Mouse (Mus musculus): ENCODE results near the gene Kdm7a.

Kdm7a gene

DNA sequence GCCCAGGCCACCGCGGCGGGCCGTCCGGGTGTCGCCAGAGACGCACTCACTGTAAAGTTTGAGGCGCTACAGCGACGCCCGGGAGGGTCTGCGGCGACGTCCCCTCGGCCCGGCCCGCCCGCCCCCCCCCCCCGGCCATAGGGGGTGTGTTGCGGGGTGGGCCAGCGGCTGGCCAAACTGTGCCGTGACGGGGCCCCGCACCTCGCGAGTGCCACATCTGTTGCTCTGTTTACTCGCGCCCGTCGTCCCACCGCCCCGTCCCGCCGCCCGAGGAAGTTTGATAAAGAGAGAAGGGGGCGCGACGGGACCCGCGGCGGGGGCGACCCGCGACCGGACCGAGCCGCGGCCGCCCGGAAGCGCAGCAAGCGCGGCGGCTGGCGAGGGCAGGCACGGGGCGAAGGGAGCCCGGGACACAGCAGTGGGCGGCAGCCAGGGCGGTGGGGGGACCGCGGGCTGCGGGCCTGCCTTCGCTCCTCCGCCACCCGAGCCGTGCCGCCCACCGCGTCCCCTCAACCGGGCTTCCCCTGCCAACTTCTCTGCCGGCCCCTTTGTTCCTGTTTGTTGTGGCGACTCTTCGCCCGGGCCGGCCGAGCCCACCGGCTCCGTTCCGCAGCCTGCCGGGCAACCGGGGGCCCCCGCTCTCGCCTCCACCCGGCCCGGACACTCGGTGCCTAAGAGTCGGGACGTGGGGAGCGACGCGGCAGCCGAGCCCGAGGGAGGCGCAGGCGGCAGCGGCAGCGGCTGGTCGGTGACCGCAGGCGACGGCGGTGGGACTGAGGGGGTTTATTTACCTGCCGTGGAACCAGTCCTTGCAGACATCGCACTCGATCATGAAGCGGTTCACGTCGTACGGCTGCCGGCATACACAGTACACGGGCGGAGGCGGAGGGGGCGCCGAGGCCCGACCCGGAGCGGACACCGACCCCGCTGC is 674 bp downstream of the Kdm7a start:
- no peak for DNase-seq

DNA sequence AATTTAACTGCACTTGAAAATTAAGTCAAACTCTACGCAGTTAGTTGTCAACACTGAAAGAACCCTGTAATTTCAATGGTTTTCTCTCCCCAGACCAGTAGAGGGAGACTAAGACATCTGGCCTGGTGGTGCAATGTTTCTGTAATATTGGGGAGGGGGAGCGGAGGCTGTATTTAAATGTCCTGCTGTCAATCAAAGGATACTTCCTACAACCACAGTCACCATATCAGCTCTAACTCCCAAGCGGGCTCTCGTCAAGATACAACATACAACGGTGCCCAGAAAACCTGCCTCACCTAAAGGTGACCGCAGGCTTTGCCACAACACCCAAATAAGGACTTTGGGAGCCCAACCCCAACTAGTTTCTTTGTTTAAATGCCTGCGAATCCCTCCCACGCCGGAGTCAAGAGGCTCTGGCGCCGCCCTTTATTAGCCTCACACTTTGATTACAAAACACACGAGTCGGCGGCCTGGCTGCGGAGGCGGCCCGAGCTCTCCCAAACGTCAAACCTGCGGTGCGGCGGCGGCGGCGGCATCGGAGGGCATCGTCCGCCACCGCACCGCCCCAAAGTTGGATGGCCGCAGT is 1.4 kb downstream of the Kdm7a start:
- peak; percentile 85 for DNase-seq

DNA sequence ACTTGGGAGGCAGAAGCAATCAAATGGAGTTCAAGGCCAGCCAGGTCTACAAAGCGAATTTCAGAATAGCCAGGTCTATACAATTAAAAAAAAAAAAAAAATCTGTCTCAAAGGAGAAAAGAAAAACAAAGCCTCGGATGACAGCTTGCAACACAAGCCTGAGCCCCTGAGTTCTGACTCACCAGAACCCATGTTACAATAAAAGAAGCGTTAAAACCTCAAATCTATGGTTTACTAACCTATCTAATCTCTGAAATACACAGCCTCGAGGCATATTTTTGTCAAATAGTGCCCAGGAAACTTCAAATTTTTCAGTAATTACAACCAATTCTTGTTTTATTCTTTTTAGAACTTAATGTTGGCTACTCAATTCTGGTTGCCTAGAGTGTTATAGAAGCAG is 2.1 kb downstream of the Kdm7a start:
- DNase-seq, result no peak

DNA sequence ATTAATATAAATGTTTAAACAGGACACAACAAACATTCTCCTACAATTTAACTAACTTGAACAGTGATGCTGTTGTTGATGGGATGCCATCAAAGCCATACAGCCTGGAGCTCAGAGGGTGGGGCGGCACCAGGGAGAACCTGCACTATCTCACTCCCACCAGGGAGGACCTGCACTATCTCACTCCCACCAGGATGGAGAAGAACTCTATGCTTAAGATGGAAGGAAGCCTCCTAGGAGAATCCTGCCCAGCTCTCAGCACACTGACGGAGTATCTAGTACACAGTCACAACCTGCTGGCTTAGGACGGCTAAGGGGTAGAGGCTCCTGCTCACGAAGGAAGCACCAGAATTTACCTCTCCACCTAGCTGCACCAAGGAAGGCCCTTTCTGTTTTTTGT is 3.4 kb downstream of the Kdm7a start:
- no peak for DNase-seq

DNA sequence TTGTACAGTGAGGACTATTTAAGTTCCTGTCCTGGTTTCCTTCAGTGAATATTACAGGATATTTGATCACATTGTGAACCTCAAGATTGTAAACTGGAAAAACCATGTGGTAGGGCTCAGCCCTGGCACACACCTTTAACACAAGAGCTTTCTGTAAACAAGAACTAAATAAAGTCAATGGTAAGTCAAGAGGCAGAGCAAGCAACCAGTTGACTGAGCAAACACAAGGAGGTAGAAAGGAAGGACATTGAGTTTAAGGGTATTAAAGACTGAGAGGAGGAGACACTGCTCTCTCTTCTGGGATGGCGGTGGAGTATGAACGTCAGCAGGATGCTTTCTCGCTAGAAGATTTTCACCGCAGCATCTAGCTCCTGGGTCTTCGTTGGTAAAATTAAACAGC is 13.6 kb downstream of the Kdm7a start:
- DNase-seq, result no peak

DNA sequence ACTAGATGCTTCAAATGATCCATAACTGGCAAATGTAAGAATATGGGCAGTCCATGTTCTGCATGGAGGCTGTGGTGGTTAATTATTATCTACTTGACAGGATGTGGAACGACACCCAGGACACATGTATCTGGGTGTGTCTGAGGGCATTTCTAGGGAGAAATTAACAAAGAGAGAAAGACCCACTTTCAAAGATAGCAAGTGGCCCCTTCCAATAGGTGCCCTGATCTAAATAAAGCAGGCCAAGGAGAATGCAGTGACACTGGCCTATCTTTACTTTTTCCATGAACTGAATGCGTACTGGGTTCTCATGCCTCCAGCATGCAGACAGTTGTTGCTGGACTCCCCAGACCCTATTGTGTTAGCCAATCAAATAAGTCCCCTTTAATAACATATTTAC is 15.1 kb downstream of the Kdm7a start:
- no peak for DNase-seq

DNA sequence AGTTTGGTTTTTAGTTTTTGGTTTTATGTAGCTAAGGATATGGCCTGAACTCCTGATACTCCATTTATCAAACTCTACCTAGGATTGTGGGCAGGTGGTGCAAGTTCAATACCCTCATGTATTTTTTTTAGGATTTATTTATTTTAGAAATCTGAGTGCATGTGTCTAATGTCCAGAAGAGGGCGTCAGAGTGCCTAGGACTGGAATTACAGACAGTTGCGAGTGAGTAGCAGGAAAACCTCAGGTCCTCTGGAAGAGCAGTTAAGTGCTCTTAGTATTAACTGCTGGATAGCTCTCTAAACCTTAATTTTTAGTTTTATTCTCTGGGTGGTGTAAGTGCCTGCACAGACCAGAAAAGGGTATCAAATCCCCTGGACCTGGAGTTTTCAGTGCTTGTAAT is 19.4 kb downstream of the Kdm7a start:
- no peak for DNase-seq

DNA sequence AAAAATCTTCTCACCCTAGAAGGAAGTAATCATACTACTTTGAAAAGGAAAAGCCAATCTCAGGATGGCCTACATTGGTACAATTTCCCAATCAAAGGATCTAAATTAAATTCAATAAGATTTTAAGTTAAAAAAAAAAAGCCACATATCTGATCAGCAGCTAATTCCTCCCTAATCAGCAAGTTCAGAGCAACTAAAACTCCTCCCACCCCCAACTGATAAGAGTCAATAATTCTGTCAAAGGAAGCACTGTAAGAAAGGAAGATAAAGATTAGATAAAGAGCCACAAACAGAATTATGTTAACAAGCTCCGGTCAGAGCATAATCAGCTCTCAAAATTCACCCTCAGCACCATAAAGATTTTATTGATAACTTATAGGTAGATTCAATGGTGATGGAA is 37.5 kb downstream of the Kdm7a start:
- no peak for DNase-seq

DNA sequence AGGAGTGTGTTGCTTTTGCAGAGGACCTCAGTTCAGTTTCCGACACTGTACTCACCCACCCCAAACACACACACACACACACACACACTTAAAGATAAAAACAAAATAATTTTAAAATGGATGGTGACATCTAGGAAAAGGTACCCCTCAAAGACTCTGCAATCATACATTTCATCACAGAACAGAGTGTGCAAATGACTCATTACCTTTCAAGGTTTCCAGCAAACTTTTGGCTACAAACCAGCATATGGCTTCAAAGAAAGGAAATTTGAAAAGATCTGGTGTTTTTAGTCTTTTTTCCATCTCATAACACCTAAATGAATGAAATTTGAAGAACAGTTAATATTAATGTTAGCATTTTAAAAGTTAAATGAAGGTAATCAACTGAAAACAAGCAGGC is 41.7 kb downstream of the Kdm7a start:
- no peak for DNase-seq

DNA sequence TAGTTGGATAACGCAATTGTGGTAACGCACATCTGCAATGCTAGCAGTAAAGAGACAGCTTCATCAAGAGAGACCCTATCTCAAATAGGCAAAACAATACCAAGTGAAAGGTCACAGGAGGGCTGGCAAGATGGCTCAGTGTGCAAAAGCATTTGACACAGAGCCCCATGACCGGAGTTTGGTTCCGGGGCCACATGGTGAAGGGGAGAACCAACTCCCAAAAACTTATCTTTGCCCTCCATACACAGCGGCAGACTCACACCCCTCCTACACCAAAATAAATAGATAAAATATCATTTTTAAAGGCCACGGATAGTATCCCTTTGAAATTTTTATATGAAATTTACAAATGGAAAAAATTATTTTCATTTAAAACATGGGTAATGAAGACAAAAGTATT is 44.6 kb downstream of the Kdm7a start:
- no peak for DNase-seq

DNA sequence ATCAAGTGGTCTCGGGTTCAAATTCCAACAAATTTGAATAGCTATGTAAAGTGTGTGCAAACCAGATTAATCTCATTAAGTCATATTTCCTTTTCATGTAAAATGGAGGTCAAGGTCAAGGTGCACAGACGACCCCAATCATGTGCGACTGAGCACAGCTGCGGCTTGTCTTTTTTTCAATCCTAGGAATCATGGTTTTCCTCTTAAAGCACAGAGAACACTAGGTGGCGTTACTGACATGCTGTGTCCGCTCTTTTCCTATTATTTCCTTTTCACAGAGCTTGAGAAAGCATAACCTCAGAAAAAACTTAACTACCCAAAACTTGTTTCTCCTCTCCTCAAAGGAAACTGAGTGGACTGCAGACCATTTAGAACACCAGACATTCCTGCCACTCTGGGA is 60.5 kb downstream of the Kdm7a start:
- peak; percentile 48 for DNase-seq

DNA sequence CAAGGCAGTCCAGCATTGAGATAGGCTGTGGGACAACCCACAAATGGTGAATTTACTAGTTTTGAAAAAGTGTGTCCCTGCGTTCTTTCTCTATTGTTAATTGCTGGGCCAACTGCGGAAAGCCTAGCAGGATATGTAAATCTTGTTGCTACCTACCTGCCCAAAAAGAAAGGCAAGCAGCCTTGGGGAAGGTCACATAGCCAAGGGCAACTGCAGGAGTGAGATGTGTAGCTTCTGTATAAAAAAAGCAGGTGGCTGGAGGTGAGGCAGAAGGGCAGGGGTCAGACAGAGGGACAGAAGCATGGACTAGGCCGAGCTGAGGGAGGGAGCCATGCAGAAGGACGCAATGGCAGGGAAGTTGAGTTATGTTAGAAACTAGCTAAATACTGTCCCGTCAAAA is 74.0 kb downstream of the Kdm7a start:
- no peak for DNase-seq

DNA sequence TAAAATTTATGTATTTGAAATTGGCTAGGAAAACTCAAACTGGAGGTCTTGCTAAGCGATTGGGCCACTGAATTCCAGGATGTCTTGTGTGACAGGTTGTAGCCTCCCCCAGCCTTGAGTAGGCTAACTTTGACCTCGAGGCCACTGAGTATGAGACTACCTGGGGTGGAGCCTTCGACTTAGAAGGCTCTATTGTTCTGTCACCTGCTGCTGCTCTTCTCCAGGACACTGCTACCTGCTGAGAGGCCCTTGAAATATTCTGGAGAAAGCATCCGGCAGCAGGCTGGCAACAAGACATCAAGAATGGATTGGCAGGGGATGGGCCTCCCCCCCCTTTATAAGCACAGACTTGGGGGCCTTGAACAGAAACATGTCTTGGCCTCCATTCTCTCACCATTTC is 75.1 kb downstream of the Kdm7a start:
- no peak for DNase-seq

DNA sequence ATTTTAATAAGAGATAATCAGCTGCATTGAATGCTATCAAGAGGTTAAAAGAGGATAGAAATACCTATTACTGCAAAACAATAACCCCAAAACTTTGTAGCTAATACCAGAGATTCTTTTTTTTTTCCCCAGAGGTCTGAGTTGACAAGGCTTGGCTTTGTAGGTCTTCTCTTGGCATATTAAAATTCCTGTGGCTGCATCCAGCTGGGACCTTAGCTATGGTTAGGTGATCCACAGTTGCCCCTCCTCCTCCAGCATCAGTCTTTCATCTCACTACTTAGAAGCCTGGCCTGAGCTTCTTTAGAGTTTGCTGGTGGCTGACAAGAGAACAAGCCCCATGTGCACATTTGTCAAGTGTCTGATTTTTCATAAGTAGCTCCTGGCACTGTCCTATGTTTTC is 81.9 kb downstream of the Kdm7a start:
- no peak for DNase-seq

DNA sequence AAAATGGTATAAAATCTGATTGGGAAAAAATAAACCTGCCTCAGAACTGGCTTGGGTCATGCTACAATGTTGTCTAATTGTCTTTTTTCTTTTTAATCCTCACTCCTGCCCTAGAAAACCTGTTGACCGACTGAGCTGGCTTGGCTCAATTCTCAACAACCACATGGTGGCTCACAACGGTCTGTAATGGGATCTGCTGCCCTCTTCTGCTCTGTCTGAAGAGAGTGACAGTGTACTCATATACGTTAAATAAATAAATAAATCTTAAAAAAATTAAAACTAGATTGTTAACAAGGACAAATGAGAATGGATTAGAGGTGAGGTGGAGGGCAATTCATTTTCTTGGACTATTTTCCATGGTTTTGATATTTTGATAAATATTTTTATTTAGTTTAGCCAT is 85.9 kb downstream of the Kdm7a start:
- DNase-seq, result no peak

DNA sequence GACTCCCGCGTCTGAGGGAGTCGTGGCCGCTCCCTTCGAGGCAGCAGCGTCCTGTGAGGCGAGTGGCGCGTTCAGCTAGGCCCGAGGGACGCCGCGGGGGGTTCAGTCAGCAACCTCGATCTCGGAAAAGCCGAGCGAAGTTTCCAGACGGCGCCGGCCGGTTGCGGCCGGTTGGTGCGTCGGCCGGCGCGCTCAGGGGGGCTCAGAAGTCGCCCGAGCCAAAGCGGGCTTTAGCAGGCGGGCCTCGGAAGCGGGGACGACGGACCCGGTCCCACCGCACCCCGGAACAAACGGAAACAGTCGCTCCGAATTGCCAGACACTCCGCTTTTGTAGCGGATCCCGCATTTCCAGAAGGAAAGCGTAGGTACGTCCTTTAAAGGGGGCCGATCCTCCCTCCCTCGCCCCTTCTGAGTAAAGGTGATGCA is 88.1 kb downstream of the Kdm7a start:
- no peak for DNase-seq

DNA sequence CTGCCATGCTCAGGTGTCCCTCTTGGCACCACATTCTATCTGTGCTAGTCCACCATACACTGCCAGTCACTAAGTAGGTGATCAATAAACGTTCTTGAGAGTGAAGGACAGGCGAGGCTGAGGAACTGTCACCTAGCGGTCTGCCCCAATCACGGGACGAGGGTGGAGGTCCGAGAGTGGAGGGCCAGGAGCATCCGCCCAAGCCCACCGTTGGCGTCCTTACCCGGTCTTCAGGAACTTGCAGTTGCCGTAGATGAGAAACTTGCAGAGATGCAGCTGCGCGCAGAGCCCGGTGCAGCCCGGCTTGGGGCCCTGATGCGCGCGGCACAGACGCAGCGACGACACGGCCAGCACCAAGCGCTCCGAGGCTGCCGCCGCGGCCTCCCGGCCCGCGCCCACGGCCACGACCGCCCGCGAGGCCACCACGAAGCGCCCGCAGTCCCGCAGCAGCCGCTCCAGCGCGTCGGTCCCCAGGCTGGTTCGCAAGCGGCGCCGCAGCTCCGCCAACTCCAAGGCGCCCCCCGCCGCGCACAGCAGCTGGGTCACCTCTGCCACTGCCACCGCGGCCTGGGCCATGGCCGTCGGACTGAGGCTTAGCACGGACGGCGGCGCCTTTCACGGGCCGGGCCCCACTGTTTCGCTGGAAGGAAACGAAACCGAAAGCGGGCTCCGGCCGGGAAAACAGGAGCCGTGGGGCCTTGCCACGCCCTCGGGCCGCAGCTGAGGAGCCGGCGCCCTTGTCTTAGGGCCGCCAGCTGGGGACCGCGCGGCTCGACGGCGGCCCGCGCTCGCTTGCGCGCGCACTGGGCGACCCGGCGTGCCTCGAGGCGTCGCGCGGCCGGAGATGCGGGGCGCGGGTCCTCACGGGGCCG is 88.8 kb downstream of the Kdm7a start, which contains the start of gene Parp12:
TSS of gene Parp12 (minus strand) at position 766 of the 872 bp plus-strand sequence.
- DNase-seq, result peak; percentile 90

DNA sequence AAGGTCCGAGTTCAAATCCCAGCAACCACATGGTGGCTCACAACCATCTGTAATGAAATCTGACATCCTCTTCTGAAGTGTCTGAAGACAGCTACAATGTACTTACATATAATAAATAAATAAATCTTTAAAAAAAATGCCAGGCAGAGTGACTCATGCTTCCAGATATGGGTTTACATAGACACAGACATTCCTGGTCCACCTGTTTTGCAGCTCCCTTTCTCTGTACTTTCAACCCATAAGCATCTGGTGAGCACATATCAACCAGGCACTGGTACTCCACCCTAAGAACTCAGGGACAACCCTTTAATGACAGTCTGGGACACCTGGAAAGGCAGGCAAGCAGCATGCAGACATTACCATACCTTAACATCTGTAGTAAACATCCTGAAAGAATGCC is 91.2 kb downstream of the Kdm7a start:
- no peak for DNase-seq

DNA sequence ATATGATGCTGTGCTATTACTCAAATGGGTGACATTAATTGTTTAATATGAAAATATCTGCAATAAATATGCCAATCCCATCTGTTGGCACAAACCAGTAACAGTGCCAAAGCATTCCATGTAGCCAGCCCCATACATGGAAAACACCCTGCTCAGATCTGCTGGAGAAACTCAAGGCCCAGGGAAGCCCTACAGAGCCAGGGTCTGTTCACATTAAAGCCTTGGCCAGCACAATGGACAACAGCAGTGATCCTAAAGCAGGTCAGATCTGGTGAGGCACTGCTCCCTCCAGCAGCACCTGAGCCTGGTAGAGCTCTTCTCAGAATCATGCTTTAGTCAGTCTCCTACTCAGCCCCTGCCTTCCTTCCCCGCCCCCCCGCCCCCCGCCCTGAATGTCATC is 93.4 kb downstream of the Kdm7a start:
- DNase-seq, result no peak

DNA sequence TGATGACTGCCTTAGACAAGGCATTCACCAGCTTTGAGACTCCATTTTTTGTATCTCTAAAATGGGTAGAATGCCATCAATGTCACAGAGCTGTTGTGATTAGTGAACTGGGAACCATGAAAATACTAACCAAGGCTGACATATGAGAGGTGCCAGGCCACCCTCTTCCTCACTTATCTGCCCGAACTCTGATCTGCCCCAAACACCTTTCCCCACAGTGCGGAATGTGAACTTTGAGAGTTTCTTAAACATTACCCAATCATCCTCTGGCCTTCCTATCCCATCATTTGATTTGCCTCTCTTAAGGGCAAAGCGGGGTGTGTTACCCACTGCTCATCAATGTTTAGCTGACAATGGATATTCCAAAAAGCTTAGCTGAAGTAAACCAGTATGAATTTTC is 93.9 kb downstream of the Kdm7a start:
- DNase-seq, result no peak

DNA sequence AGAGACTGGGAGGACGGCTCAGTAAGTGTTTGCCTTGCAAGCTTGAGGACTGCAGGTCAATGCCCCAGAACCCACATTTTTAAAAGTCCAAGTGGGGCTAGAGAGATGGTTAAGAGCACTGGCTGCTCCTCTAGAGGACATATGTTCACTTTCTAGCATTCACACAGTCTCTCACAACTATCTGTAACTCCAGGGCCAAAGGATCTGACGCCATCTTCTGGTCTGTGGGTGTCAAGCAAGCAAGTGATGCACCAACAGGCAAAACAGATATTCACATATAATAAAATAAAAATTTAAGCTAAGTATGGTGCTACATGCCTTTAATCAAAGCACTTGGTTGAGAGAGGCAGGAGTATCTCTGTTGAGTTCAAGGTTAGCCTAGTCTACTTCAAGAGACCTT is 99.8 kb downstream of the Kdm7a start:
- DNase-seq, result no peak

DNA sequence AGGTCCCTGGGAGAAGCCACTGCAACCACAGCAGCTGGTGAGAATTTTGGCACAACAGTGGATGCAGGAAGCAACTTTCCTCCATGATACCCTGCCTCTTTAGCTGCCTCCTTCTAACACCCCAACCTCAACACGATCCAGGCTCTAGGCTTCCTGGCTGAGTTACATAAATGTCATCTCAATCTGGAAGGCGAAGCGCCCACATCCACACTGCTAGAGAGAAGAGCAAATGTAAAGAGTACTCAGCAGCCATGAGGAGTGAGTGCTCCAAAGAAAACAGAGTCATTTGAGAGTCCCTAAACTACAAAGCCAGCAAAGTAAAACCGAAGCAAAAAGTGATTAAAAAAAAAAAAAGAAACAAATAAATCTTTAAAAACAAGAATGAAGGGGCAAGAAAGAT is 102.0 kb downstream of the Kdm7a start:
- no peak for DNase-seq

Data from kidney, postnatal 14 days (tissue).